Mouse (Mus musculus) kidney, embryonic 14.5 days (tissue): ENCODE measurements around the gene Rapgef4. TPM values are rescaled to one million over a fixed set of nuclear protein-coding genes. Genes with fewer than 3 reads are reported as not detected.

ENCODE experiments used
- ATAC-seq: fragments of 200-750 bp; cut with Nextera tagmentation; 2 replicates; pipeline ENCODE4 v1.8.0; 2017; ENCODE audit warnings: moderate number of reproducible peaks, mild to moderate bottlenecking, moderate TSS enrichment, moderate library complexity; ENCODE audit not compliant: low FRiP score, low TSS enrichment
- H3K27ac ChIP-seq: fragments of 300-500 bp; sonication (generic); 2 replicates; pipeline ENCODE4 v1.5.1; 2014; ENCODE audit warnings: low read depth, mild to moderate bottlenecking, low read length, moderate library complexity, mixed read lengths
- H3K27me3 ChIP-seq: fragments of 300-500 bp; sonication (generic); 2 replicates; pipeline ENCODE4 v1.6.1; 2014; ENCODE audit warnings: mild to moderate bottlenecking, low read length; ENCODE audit not compliant: control insufficient read depth, insufficient read depth
- H3K36me3 ChIP-seq: fragments of 300-500 bp; sonication (generic); 2 replicates; pipeline ENCODE4 v1.6.1; 2014; ENCODE audit warnings: low read length, mixed read lengths; ENCODE audit not compliant: control insufficient read depth, insufficient read depth
- H3K4me1 ChIP-seq: fragments of 300-500 bp; sonication (generic); 2 replicates; pipeline ENCODE4 v1.6.1; 2014; ENCODE audit warnings: low read length, mixed read lengths; ENCODE audit not compliant: control insufficient read depth, insufficient read depth
- H3K4me2 ChIP-seq: fragments of 300-500 bp; sonication (generic); replicated peaks from 2 replicates; pipeline ENCODE4 v1.6.1; 2014; ENCODE audit warnings: low read depth, mild to moderate bottlenecking, low read length
- H3K4me3 ChIP-seq: fragments of 300-500 bp; sonication (generic); 2 replicates; pipeline ENCODE4 v1.5.1; 2014; ENCODE audit warnings: mild to moderate bottlenecking, low read length
- H3K9ac ChIP-seq: fragments of 300-500 bp; sonication (generic); 2 replicates; pipeline ENCODE4 v1.6.1; 2014; ENCODE audit warnings: low read depth, mild to moderate bottlenecking, low read length, moderate library complexity
- H3K9me3 ChIP-seq: fragments of 300-500 bp; sonication (generic); 2 replicates; pipeline ENCODE4 v1.6.1; 2016; ENCODE audit warnings: low read length; ENCODE audit not compliant: control insufficient read depth
- WGBS: fragments of 180-500 bp; shearing (Covaris S2); extraction: QIAGEN DNeasy Blood & Tissue Kit; methylation state at CpG from one replicate; pipeline ENCODE4 v1.1.7; 2014; 5-methylcytosine and 5-hydroxymethylcytosine counted together
- polyA plus RNA-seq: library from polyadenylated mRNA; unstranded; fragments of >200 nt; fragmentation: Nextera tagmentation; extraction: Ambion mirVana; gene quantifications from 2 replicates; pipeline ENCODE4 v1.2.1, GENCODE M21; 2014

Rapgef4 gene
- polyA plus RNA-seq, 1 experiment from 2014 or later = 4.2 TPM

GRCm38 (mm10) chr2:72240691-72241090, 259.7 kb downstream of the Rapgef4 start:
- Histone ChIP-seq H3K4me1 (0 out of 2 replicates have a peak, but pooled peaks cover 3% of the 10 kb centered on the region), H3K4me3 (no peak overlapping the region), H3K27me3 (no peaks in the 10 kb centered on the region), H3K9ac (no peak overlapping the region), H3K4me2 (no peak overlapping the region), H3K27ac (no peak overlapping the region), H3K36me3 (no peaks in the 10 kb centered on the region), H3K9me3 (no peaks in the 10 kb centered on the region)
- no peak for ATAC-seq
- 76% methylated on average over 7 of the region's 7 CpGs for WGBS

DNA sequence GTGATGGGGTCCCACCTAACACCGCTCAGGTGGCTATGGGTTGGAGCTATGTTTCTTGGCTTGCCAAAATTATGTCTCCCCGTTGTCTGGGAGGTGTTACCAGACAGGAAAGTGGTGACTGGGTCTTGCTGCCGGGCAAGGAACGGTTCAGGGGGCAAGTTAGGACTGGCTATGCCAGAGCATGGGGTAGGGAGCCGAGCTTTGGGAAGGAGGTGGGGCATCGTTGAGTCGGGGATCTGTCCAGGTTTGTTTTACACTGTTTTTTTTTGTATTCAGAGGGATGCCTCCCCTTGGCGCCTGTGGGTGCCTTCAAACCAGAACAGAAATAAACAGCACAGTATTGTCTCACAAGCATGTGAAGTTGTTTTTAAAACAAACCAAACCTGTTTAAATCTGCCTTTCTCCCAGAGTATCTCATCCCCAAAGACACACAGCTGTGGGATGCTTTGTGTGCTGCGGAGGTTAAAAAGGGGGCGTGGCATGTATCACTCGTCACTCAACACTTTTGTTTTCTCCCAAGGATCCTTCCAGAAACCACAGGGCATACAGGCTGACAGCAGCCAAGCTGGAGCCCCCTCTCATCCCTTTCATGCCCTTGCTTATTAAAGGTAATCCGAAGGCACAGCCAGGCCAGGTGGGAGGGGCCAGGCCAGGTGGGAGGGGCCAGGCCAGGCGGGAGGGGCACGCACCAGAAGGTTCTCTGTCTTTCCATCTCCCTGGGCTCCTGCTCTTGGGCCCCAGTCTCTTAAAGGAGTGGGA, 260.9 kb downstream of the Rapgef4 start:
- Histone ChIP-seq H3K4me3 (peak overlapping the region; percentile 17; the same call in 1 of the 2 replicates), H3K36me3 (no peaks in the 10 kb centered on the region), H3K4me2 (peak overlapping the region; percentile 21; the same call in 1 of the 2 replicates), H3K27me3 (no peaks in the 10 kb centered on the region), H3K4me1 (0 out of 2 replicates have a peak, but pooled peaks cover 3% of the 10 kb centered on the region), H3K9ac (no peak overlapping the region), H3K9me3 (no peaks in the 10 kb centered on the region), H3K27ac (no peak overlapping the region)
- WGBS = 48% methylated on average over 14 of the region's 14 CpGs
- no peak for ATAC-seq

GRCm38 (mm10) chr2:72242910-72243675, 262.1 kb downstream of the Rapgef4 start:
- H3K9ac ChIP-seq = no peak overlapping the region
- no peaks in the 10 kb centered on the region for H3K9me3 ChIP-seq
- H3K27me3 ChIP-seq = no peaks in the 10 kb centered on the region
- 62% methylated on average over 12 of the region's 12 CpGs for WGBS
- H3K27ac ChIP-seq = no peak overlapping the region
- no peak for ATAC-seq
- no peaks in the 10 kb centered on the region for H3K36me3 ChIP-seq
- no peak overlapping the region for H3K4me2 ChIP-seq
- H3K4me3 ChIP-seq = no peak overlapping the region
- H3K4me1 ChIP-seq = 0 out of 2 replicates have a peak, but pooled peaks cover 3% of the 10 kb centered on the region

GRCm38 (mm10) chr2:72245631-72246030, 264.6 kb downstream of the Rapgef4 start:
- Histone ChIP-seq H3K4me1 (no peaks in the 10 kb centered on the region), H3K9me3 (no peaks in the 10 kb centered on the region), H3K9ac (no peak overlapping the region), H3K27me3 (no peaks in the 10 kb centered on the region), H3K36me3 (no peaks in the 10 kb centered on the region), H3K27ac (no peak overlapping the region), H3K4me3 (no peak overlapping the region), H3K4me2 (no peak overlapping the region)
- ATAC-seq = no peak
- 94% methylated on average over 4 of the region's 4 CpGs for WGBS

- Histone ChIP-seq H3K27ac (no peak overlapping the region), H3K27me3 (no peaks in the 10 kb centered on the region), H3K4me2 (no peak overlapping the region), H3K4me1 (no peaks in the 10 kb centered on the region), H3K4me3 (no peak overlapping the region), H3K9me3 (no peaks in the 10 kb centered on the region), H3K36me3 (no peaks in the 10 kb centered on the region), H3K9ac (no peak overlapping the region)
- no peak for ATAC-seq
- 87% methylated on average over 11 of the region's 11 CpGs for WGBS
Measured at GRCm38 (mm10) chr2:72246376-72246775, 265.3 kb downstream of the Rapgef4 start.

GRCm38 (mm10) chr2:72247819-72248218, 266.8 kb downstream of the Rapgef4 start:
- no peak overlapping the region for H3K4me3 ChIP-seq
- no peaks in the 10 kb centered on the region for H3K9me3 ChIP-seq
- no peaks in the 10 kb centered on the region for H3K36me3 ChIP-seq
- H3K9ac ChIP-seq = no peak overlapping the region
- no peak for ATAC-seq
- H3K27me3 ChIP-seq = no peaks in the 10 kb centered on the region
- H3K27ac ChIP-seq = no peak overlapping the region
- 81% methylated on average over 6 of the region's 6 CpGs for WGBS
- no peak overlapping the region for H3K4me2 ChIP-seq
- H3K4me1 ChIP-seq = no peaks in the 10 kb centered on the region

DNA sequence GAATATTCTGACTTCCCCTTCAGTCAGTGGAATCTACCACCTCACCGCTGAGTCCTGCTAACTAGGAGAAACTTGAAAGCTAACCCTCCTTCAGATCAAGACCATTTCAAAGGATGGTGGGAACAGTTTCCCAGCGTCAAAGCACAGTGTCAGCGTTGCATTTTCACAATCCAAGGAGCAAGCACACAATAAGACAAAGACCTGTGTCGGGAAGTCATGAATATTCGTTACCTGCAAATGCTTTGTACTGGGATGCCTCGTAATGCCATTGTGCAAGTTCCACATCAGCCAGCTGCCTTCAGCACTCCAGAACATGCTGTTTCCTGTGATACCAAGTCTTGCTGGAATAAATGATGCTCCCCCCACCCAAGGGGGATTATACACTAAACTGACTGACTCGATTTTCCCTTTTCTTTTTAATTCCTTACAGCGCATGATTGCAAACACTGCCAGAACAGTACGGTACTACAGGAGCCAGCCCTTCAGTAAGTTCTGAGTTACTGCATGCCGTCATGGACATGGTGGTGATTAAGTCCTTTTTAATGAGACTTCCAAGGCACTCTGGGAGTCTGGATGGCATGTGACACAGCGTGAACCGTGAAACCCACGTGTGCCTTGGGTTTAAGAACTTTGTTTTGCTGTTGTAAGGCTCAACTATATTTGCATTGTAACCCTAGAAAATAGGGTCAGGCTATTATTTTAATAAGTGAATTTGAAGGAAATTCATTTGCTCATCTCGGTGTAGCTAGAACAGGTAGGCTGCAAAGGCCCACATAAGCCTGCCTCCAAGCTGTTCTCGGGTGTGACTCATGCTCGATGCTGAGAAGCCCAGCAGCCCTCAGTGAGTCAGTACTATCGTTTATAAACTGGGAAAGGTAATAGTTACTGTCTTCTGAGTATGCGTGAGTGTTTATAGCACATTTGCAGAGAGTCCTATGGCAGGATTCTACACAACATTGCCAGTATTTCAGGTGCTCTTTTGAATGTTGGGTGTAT, 271.8 kb downstream of the Rapgef4 start:
- 71% methylated on average over 18 of the region's 18 CpGs for WGBS
- H3K4me2 ChIP-seq = no peak overlapping the region
- H3K9ac ChIP-seq = no peak overlapping the region
- peaks cover 6% of the 10 kb centered on the region; the same call in 1 of the 2 replicates for H3K4me1 ChIP-seq
- no peaks in the 10 kb centered on the region for H3K9me3 ChIP-seq
- ATAC-seq = no peak
- no peak overlapping the region for H3K4me3 ChIP-seq
- H3K27me3 ChIP-seq = no peaks in the 10 kb centered on the region
- no peak overlapping the region for H3K27ac ChIP-seq
- H3K36me3 ChIP-seq = no peaks in the 10 kb centered on the region

- H3K4me3 ChIP-seq = no peak overlapping the region
- H3K9ac ChIP-seq = no peak overlapping the region
- no peak overlapping the region for H3K27ac ChIP-seq
- ATAC-seq = no peak
- H3K4me1 ChIP-seq = peaks cover 6% of the 10 kb centered on the region; the same call in 1 of the 2 replicates
- no peaks in the 10 kb centered on the region for H3K36me3 ChIP-seq
- H3K9me3 ChIP-seq = no peaks in the 10 kb centered on the region
- 76% methylated on average over 4 of the region's 4 CpGs for WGBS
- no peak overlapping the region for H3K4me2 ChIP-seq
- H3K27me3 ChIP-seq = no peaks in the 10 kb centered on the region
Measured at GRCm38 (mm10) chr2:72253882-72254281, 272.8 kb downstream of the Rapgef4 start.
